Mouse (Mus musculus): ENCODE results near the gene Sv2c. TPM values are rescaled to one million over a fixed set of nuclear protein-coding genes. Genes with fewer than 3 reads are reported as not detected.

Sv2c gene
- total RNA-seq, 2 experiments from 2014 or later = 0.56 to 1.5 TPM

DNA sequence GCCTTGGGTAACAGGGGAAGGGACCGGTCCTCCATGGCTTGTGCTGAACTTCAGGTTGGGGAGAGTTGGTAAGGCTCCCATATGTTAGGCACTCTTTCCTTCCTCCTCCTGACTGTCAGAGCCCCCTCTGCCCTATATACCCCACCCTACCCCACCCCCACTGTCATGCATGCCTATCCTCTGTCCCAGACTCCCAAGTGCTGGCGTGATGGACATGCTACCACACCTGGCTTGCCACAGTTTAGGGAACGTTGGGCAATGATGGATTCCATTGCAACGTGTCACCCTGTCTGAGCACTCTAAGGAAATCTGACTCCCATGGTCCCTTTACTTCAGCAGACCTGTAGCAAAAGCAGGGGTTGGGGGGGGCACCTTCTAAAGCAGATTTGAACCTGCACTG, 183.6 kb downstream of the Sv2c start:
- DNase-seq (ENCODE audit: low spot score in 2 of 2) = no peak

- DNase-seq (ENCODE audit: low spot score in 2 of 2) = no peak
Observed at GRCm38 (mm10) chr13:95948394-95948793, 184.0 kb downstream of the Sv2c start.

DNA sequence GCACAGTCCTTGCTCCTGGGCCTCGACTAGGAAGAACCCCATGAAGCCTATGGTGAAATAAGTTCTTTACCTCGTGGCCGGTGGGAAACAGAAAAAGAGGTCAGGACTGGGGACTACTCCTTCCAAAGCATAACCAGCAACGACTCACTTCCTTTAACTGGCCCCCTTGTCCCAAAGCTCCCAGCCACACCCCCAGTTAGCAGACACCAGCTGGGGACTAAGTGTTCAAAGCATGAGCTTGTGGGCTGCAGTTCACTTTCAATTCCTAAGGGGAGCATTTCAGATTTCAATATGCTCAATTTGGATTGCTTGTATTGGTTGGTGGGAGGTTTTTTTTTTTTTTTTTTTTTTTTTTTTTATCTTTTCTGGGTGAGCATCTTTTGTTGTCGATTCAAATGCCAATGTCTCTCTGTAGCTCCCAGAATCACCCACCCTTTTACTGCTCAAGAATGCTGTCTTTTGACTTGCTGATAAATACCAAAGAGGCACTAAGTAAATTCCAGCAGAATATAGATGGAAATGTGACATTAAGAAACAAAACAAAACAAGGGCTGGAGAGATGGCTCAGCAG, 186.4 kb downstream of the Sv2c start:
- no peak for DNase-seq (ENCODE audit: low spot score in 2 of 2)

GRCm38 (mm10) chr13:95944621-95945020, 187.8 kb downstream of the Sv2c start:
- no peak for DNase-seq (ENCODE audit: low spot score in 2 of 2)

- DNase-seq (ENCODE audit: low spot score in 2 of 2) = no peak
Observed at GRCm38 (mm10) chr13:95943919-95944318, 188.5 kb downstream of the Sv2c start.

DNA sequence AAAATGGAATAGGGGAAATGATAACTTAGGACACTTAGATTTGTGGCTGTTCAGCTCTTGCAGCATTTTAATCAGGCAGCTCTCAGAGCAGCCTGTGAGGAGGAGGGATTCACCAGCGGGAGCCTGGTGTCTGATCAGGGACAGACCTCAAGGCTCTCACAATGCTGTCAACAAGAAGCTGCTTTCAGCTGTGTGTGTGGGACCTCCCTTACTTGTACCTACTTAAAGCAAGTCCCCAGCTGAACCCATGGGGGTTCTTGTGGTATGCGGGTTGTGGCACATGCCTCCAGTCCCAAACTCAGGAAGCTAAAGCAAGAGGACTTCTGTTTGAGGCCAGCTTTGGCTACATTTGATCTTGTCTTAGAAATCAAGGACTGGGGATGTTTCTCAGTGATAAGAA, 189.8 kb downstream of the Sv2c start:
- DNase-seq (ENCODE audit: low spot score in 2 of 2) = no peak

DNA sequence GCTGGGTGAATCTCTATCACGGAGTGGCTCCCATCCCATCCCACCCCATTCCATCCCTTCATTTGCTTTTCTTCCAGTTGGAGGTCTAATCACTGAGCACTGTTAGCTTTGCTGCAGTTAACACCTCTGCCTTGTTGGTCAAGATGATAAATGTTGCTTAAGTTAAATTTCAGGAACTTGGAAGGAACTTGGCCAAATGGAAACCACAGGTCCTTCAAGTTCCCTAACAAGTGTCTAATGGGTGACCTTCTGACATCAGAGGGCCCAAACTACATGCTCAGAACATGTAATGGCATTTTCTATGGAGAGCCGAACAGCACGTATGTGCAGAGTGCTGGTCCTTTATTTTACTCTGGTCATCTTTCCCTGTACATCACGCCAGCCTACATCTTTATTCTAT, 190.5 kb downstream of the Sv2c start:
- no peak for DNase-seq (ENCODE audit: low spot score in 2 of 2)

- DNase-seq (ENCODE audit: low spot score in 2 of 2) = no peak
Observed at GRCm38 (mm10) chr13:95940811-95941210, 191.6 kb downstream of the Sv2c start.

DNA sequence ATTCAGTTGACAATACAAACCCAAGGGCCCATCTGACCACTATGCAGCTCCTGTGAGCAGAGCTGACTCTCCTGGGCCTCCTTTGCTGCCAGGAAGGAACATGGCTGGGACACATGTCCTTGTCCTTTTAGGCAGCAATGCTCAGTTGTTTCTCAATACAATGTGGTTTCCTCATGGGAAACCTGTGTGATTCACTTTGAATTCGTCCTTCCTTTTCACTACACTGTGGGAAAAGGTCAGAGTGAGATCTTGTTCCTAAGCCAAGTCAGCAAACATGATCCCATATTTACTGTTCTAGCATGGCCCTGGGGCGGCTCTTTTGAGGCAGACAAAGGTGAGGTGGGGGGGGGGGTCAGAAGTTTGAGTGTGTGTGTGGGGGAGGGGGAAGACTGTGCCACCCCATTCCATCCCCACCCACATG, 208.2 kb downstream of the Sv2c start:
- peak in 1 of 2 experiments; percentile 24 for DNase-seq (ENCODE audit: low spot score in 2 of 2)

DNA sequence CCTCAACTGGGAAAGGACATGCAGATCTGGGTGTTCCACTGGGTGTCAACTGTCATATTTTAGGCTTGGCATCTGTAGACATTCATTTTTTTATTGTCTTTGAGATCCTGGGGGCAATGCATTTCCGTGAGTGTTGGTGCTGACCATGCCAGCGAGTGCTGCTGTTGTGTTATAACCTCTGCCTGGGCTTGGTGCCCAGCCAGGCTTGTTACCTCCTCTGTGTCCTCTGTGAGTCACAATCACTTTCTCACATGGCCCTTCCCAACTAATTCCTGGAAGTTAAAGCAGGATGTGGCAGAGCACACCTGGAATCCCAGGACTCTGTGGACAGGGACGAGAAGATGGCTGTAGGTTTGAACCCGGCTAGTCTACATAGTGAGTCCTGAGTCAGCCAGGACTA, 209.8 kb downstream of the Sv2c start:
- no peak for DNase-seq (ENCODE audit: low spot score in 2 of 2)

DNA sequence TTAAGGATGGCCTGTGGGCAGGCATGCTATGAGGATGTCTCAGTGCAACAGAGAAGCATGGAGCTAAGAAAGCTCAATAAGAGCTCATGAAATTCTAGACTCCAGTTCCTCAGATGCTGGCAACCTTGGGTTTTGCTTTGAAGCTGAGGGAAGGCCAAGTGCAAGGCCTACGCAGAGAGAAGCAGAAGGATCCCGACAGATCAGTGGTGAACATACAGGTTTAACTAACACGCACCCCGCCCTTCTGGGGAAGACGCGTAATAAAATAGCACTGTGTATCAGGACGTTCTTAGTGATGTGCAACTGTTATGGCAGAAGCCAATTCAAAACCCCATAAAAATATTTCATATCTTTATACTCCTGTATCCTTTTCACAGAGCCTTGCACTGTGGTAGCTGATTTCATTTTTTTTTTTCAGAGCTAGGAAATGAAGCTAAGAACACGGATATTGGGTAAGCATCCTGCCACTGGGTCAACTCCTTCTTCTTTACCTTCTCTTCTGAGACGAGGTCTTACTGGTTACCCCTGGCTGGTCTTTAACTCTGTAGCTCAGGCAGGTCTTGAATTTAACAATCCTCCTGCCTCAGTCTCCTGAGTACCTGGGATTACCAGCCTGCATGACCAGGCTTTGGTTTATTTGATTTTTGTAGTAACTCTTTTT, 213.6 kb downstream of the Sv2c start:
- no peak for DNase-seq (ENCODE audit: low spot score in 2 of 2)

DNA sequence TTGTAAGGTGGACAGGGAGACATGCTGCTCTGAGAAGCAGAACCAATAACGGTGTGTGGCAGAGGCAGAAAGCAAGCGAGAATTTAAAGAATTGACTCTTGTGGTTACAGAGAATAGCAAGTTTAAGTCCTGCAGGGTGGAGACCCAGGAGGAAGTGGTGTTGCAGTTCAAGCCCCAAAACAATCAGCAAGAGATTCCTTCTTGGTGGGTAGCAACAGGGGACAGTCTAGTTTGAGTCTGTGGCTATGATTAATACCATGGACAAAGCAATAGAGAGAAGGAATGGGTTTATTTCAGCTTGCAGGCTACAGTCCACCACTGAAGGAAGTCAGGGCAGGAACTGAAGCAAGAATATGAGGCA, 219.4 kb downstream of the Sv2c start:
- no peak for DNase-seq (ENCODE audit: low spot score in 2 of 2)

GRCm38 (mm10) chr13:95912157-95913045, 220.0 kb downstream of the Sv2c start:
- no peak for DNase-seq (ENCODE audit: low spot score in 2 of 2)

DNA sequence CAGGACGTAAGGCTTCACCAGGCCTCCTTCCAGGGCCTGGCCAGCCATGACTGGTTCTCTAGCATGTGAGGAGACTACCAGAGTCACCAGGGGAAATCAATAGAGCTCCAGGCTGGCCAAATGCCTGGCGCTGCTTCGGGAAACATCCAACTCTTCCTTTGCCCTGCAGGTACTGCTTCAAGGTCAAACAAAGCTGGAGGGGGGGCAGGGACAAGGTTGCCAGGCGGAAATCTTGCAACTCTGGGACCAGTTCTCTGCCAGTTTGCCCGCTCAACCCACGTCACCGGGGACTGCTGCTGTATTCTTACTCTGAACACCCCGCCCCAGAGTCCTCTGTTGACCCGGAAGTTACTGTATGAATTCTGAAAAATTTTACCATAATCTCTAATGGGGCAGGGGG, 222.1 kb downstream of the Sv2c start:
- no peak for DNase-seq (ENCODE audit: low spot score in 2 of 2)

- DNase-seq (ENCODE audit: low spot score in 2 of 2) = no peak
Observed at GRCm38 (mm10) chr13:95909244-95909643, 223.1 kb downstream of the Sv2c start.

Other genes starting within 250 kb of the Sv2c start
- gene Iqgap2, start 240.7 kb downstream of the Sv2c start, total RNA-seq (2021) = 100 to 1,000 TPM; 123 to 137 TPM
- 10 to 100 TPM; 15.9 to 21.3 TPM for gene Gm20075, start 51.2 kb downstream of the Sv2c start, total RNA-seq (2021)
- gene Gm17190, start 50.5 kb downstream of the Sv2c start, total RNA-seq (2021) = not detected